Mouse (Mus musculus): ENCODE measurements around the gene 5830411N06Rik.

DNA sequence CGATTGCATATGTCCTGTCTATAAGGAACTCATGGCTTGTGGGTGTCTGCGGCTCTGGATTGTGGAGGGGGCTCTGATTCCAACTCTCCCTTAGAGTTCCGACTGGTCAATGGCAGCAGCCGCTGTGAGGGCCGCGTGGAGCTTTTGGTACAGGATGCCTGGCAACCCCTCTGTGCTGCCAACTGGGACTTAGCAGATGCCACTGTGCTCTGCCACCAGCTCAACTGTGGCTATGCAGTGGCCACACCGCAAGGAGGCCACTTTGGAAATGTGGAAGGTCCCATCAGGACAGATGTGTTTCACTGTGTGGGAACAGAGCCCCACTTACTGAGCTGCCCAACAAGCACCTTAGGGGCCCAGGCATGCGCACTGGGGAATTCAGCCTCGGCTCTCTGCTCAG is 48.7 kb downstream of the 5830411N06Rik start:
- TF ChIP-seq E2F4 (IDR thresholded peaks at IDR 0.05; ENCODE audit: insufficient replicate concordance, low read depth, low read length) = no peak
- no peak for TF ChIP-seq TCF12 (IDR thresholded peaks at IDR 0.05; ENCODE audit: low read depth, low read length)
- no peak for TF ChIP-seq POLR2A (IDR thresholded peaks at IDR 0.05; ENCODE audit: low read depth, low read length)
- no peak for TF ChIP-seq MEF2A (IDR thresholded peaks at IDR 0.05; ENCODE audit: borderline replicate concordance, low read depth, low read length)
- TF ChIP-seq NRF1 (IDR thresholded peaks at IDR 0.05; ENCODE audit: low read depth, low read length) = no peak
- TF ChIP-seq CTCF (conservative IDR thresholded peaks at IDR 0.05 in 1 of 2, IDR thresholded peaks at IDR 0.05 in 1 of 2; ENCODE audit: low read depth in 2 of 2, low read length in 2 of 2) = no peak
- no peak for TF ChIP-seq EP300 (IDR thresholded peaks at IDR 0.05; ENCODE audit: low read length)
- TF ChIP-seq MXI1 (IDR thresholded peaks at IDR 0.05; ENCODE audit: low read depth, low read length) = no peak
- TF ChIP-seq HCFC1 (IDR thresholded peaks at IDR 0.05; ENCODE audit: low read depth, low read length) = no peak
- TF ChIP-seq UBTF (IDR thresholded peaks at IDR 0.05; ENCODE audit: low read depth, low read length) = no peak
- no peak for TF ChIP-seq MAX (IDR thresholded peaks at IDR 0.05; ENCODE audit: low read length)
